Mouse (Mus musculus) layer of hippocampus, adult 2 months (tissue): ENCODE measurements around the gene Prc1. TPM values are rescaled to one million over a fixed set of nuclear protein-coding genes. Genes with fewer than 3 reads are reported as not detected.
A peak's percentile ranks its signal among the peaks of the same experiment; 100 is the strongest.

Experiments used
- DNase-seq, 2 experiments: peaks; one replicate each; pipeline ENCODE4 v3.0.0; 2022; ENCODE audit warnings: low spot score in 2 of 2
- H3K27ac ChIP-seq: fragments of 200-600 bp; 2 replicates; pipeline ENCODE4 v1.8.1; 2022
- H3K4me3 ChIP-seq: fragments of 200-600 bp; 2 replicates; pipeline ENCODE4 v1.8.1; 2022; ENCODE audit warnings: mild to moderate bottlenecking
- CTCF ChIP-seq: fragments of 200-600 bp; conservative IDR thresholded peaks from 2 replicates; pipeline ENCODE4 v1.8.1; 2022; ENCODE audit warnings: antibody characterized with exemption, mild to moderate bottlenecking, moderate library complexity
- total RNA-seq, 2 experiments: library from RNA; stranded (reverse); gene quantifications; 2 replicates each; pipeline ENCODE4 v1.2.3; 2021

Prc1 gene
- total RNA-seq, 2 experiments from 2014 or later: 1.2 to 2.7 TPM

GRCm38 (mm10) chr7:80346830-80347229 is 52.6 kb downstream of the Prc1 start:
- DNase-seq: no peak
- Histone ChIP-seq H3K4me3 (no peak overlapping the region), H3K27ac (no peak overlapping the region)
- TF ChIP-seq CTCF: no peak

GRCm38 (mm10) chr7:80347670-80348586 is 53.7 kb downstream of the Prc1 start:
- no peak for DNase-seq
- H3K4me3 ChIP-seq: no peak overlapping the region
- H3K27ac ChIP-seq: peak overlapping the region; percentile 23; the same call in 1 of the 2 replicates
- TF ChIP-seq CTCF: no peak

GRCm38 (mm10) chr7:80350808-80351207 is 56.6 kb downstream of the Prc1 start:
- no peak for TF ChIP-seq CTCF
- H3K4me3 ChIP-seq: no peak overlapping the region
- no peak for DNase-seq
- H3K27ac ChIP-seq: no peak overlapping the region

GRCm38 (mm10) chr7:80352920-80353319 is 58.7 kb downstream of the Prc1 start:
- TF ChIP-seq CTCF: no peak
- Histone ChIP-seq H3K4me3 (no peak overlapping the region), H3K27ac (no peak overlapping the region)
- DNase-seq: no peak

GRCm38 (mm10) chr7:80356351-80356750 is 62.1 kb downstream of the Prc1 start:
- H3K27ac ChIP-seq: peak overlapping the region; percentile 81
- TF ChIP-seq CTCF: no peak
- no peak for DNase-seq
- no peak overlapping the region for H3K4me3 ChIP-seq

- H3K4me3 ChIP-seq: no peak overlapping the region
- peak in 1 of 2 experiments; percentile 56 for DNase-seq
- peak overlapping the region; percentile 81 for H3K27ac ChIP-seq
- 0 out of 2 replicates have a peak, but pooled peaks have one; percentile 19 for TF ChIP-seq CTCF
These were observed 62.9 kb downstream of the Prc1 start for GRCm38 (mm10) chr7:80357156-80357555.

GRCm38 (mm10) chr7:80358039-80358438 is 63.8 kb downstream of the Prc1 start:
- TF ChIP-seq CTCF: no peak
- no peak overlapping the region for H3K4me3 ChIP-seq
- no peak for DNase-seq
- peak overlapping the region; percentile 81 for H3K27ac ChIP-seq

- Histone ChIP-seq H3K4me3 (no peak overlapping the region), H3K27ac (no peak overlapping the region)
- no peak for TF ChIP-seq CTCF
These were observed 66.2 kb downstream of the Prc1 start for GRCm38 (mm10) chr7:80360435-80360834.

GRCm38 (mm10) chr7:80365759-80366158 is 71.5 kb downstream of the Prc1 start:
- no peak for TF ChIP-seq CTCF
- Histone ChIP-seq H3K27ac (no peak overlapping the region), H3K4me3 (no peak overlapping the region)
- no peak for DNase-seq

More at GRCm38 (mm10) chr7:80360435-80360834, 66.2 kb downstream of the Prc1 start:
- DNase-seq: no peak

Other genes with a start within 250 kb of the Prc1 start
- gene Idh2, start 179.1 kb upstream of the Prc1 start, total RNA-seq: 10 to 100 TPM; 63.8 to 69.8 TPM
- gene Sema4b, start 107.6 kb upstream of the Prc1 start, total RNA-seq: 10 to 100 TPM; 25.7 to 27.5 TPM
- 10 to 100 TPM; 23.6 to 25.0 TPM for gene Cib1, start 61.6 kb upstream of the Prc1 start, total RNA-seq
- 1 to 10 TPM; 6.1 to 6.8 TPM for gene Gdpgp1, start 61.6 kb upstream of the Prc1 start, total RNA-seq
- 1 to 10 TPM; 1.4 to 3.3 TPM for gene Ttll13, start 48.1 kb upstream of the Prc1 start, total RNA-seq
- gene Ngrn, start 33.2 kb upstream of the Prc1 start, total RNA-seq: 10 to 100 TPM; 38.5 to 42.2 TPM
- gene Vps33b, start 24.8 kb upstream of the Prc1 start, total RNA-seq: 10 to 100 TPM; 22.9 to 24.7 TPM
- gene Rccd1, start 30.0 kb downstream of the Prc1 start, total RNA-seq: 10 to 100 TPM; 15.3 to 19.8 TPM
- gene Unc45a, start 46.6 kb downstream of the Prc1 start, total RNA-seq: 10 to 100 TPM; 38.0 to 40.9 TPM
- 10 to 100 TPM; 45.5 to 46.6 TPM for gene Hddc3, start 48.7 kb downstream of the Prc1 start, total RNA-seq
- gene Man2a2, start 76.9 kb downstream of the Prc1 start, total RNA-seq: 100 to 1,000 TPM; 169 to 178 TPM
- gene Fes, start 93.5 kb downstream of the Prc1 start, total RNA-seq: 1 to 10 TPM; 5.0 to 5.7 TPM
- 10 to 100 TPM; 39.4 to 40.6 TPM for gene Furin, start 111.0 kb downstream of the Prc1 start, total RNA-seq
- gene Blm, start 240.7 kb downstream of the Prc1 start, total RNA-seq: 1 to 10 TPM; 3.1 to 4.3 TPM